Mouse (Mus musculus) MEL (cell line): ENCODE measurements at regions not wholly inside any gene's neighbourhood (a gene's known extent, or its start where the extent isn't known, plus 50 kb on each side); places are given as distances from the start of the nearest gene placed in this dataset.

Source experiments
- DNase-seq: peaks from one replicate; pipeline ENCODE4 v3.0.0; 2011; ENCODE audit warnings: low read depth, low spot score
- H3K27ac ChIP-seq: 2 replicates; pipeline ENCODE4 v1.5.1; 2012; ENCODE audit warnings: low read depth, mild to moderate bottlenecking, control low read depth, low read length, moderate library complexity; ENCODE audit not compliant: control insufficient read depth
- H3K27me3 ChIP-seq, 2 experiments: fragments of 150-350 bp in 1 of 2; sonication (generic) in 1 of 2; 2 replicates each; pipeline ENCODE4 v1.6.1; 2012; ENCODE audit warnings: low read length in 2 of 2, mild to moderate bottlenecking in 2 of 2, improper control_type of control experiment in 1 of 2, moderate library complexity in 1 of 2; ENCODE audit not compliant: insufficient read depth in 2 of 2, control insufficient read depth in 1 of 2
- H3K36me3 ChIP-seq, 2 experiments: 2 replicates each; pipeline ENCODE4 v1.6.1; 2012 to 2014; ENCODE audit warnings: low read length in 2 of 2, improper control_type of control experiment in 1 of 2, inconsistent platforms in 1 of 2, mild to moderate bottlenecking in 1 of 2; ENCODE audit not compliant: insufficient read depth in 2 of 2, control insufficient read depth in 1 of 2
- H3K4me1 ChIP-seq, 2 experiments: fragments of 150-350 bp in 1 of 2; sonication (generic) in 1 of 2; 2 replicates each; pipeline ENCODE4 v1.6.1; 2012; ENCODE audit warnings: low read length in 2 of 2, improper control_type of control experiment in 1 of 2, mild to moderate bottlenecking in 1 of 2; ENCODE audit not compliant: insufficient read depth in 2 of 2, control insufficient read depth in 1 of 2
- H3K4me3 ChIP-seq, 2 experiments: fragments of 150-350 bp in 1 of 2; sonication (generic) in 1 of 2; 2 replicates each; pipeline ENCODE4 v1.5.1; 2012; ENCODE audit warnings: low read depth in 2 of 2, low read length in 2 of 2, mild to moderate bottlenecking in 2 of 2, moderate library complexity in 2 of 2, control low read depth in 1 of 2, improper control_type of control experiment in 1 of 2; ENCODE audit not compliant: control insufficient read depth in 1 of 2, insufficient read depth in 1 of 2
- H3K79me2 ChIP-seq: 2 replicates; pipeline ENCODE4 v1.6.1; 2012; ENCODE audit warnings: mild to moderate bottlenecking, low read length, moderate library complexity; ENCODE audit not compliant: control insufficient read depth, poor library complexity, insufficient read depth
- H3K9ac ChIP-seq: 2 replicates; pipeline ENCODE4 v1.6.1; 2012; ENCODE audit warnings: low read depth, mild to moderate bottlenecking, control low read depth, low read length, moderate library complexity; ENCODE audit not compliant: control insufficient read depth, poor library complexity, severe bottlenecking
- H3K9me3 ChIP-seq: fragments of 150-350 bp; sonication (generic); replicated peaks from 2 replicates; pipeline ENCODE4 v1.6.1; 2012; ENCODE audit warnings: mild to moderate bottlenecking, low read length, improper control_type of control experiment, moderate library complexity; ENCODE audit not compliant: insufficient read depth
- BHLHE40 ChIP-seq: IDR thresholded peaks from 2 replicates; pipeline ENCODE4 v1.6.1; 2012; ENCODE audit warnings: low read depth, mild to moderate bottlenecking, inconsistent platforms, low read length, improper control_type of control experiment, borderline replicate concordance
- CHD2 ChIP-seq: IDR thresholded peaks from 2 replicates; pipeline ENCODE4 v1.6.1; 2011; ENCODE audit warnings: low read length, improper control_type of control experiment
- ELF1 ChIP-seq: IDR thresholded peaks from 2 replicates; pipeline ENCODE4 v1.6.1; 2014; ENCODE audit warnings: low read depth, mild to moderate bottlenecking, inconsistent platforms, low read length, improper control_type of control experiment, moderate library complexity
- ETS1 ChIP-seq: IDR thresholded peaks from 2 replicates; pipeline ENCODE4 v1.6.1; 2012; ENCODE audit warnings: low read depth, mild to moderate bottlenecking, inconsistent platforms, low read length, improper control_type of control experiment, moderate library complexity
- GATA1 ChIP-seq: IDR thresholded peaks from 2 replicates; pipeline ENCODE4 v1.6.1; 2011; ENCODE audit warnings: low read depth, low read length, improper control_type of control experiment
- MAZ ChIP-seq: IDR thresholded peaks from 2 replicates; pipeline ENCODE4 v1.6.1; 2012; ENCODE audit warnings: low read depth, mild to moderate bottlenecking, inconsistent platforms, low read length, improper control_type of control experiment
- MXI1 ChIP-seq: IDR thresholded peaks from 2 replicates; pipeline ENCODE4 v1.6.1; 2011; ENCODE audit warnings: mild to moderate bottlenecking, low read depth, low read length, improper control_type of control experiment
- MYC ChIP-seq: IDR thresholded peaks from 2 replicates; pipeline ENCODE4 v1.6.1; 2011; ENCODE audit warnings: low read depth, mild to moderate bottlenecking, low read length, improper control_type of control experiment, moderate library complexity
- NELFE ChIP-seq: IDR thresholded peaks from 2 replicates; pipeline ENCODE4 v1.6.1; 2011; ENCODE audit warnings: low read depth, low read length, improper control_type of control experiment
- POLR2A ChIP-seq, 2 experiments: IDR thresholded peaks; 2 replicates each; pipeline ENCODE4 v1.6.1; 2011 to 2012; ENCODE audit warnings: low read length in 2 of 2, mild to moderate bottlenecking in 2 of 2, control low read depth in 1 of 2, improper control_type of control experiment in 1 of 2, low read depth in 1 of 2, moderate library complexity in 1 of 2; ENCODE audit not compliant: control insufficient read depth in 1 of 2, insufficient read depth in 1 of 2, poor library complexity in 1 of 2
- POLR2AphosphoS2 ChIP-seq: IDR thresholded peaks from 2 replicates; pipeline ENCODE4 v1.6.1; 2011; ENCODE audit warnings: low read length, improper control_type of control experiment
- RCOR1 ChIP-seq: IDR thresholded peaks from 2 replicates; pipeline ENCODE4 v1.6.1; 2012; ENCODE audit warnings: low read depth, mild to moderate bottlenecking, inconsistent platforms, low read length, improper control_type of control experiment
- SIN3A ChIP-seq: IDR thresholded peaks from 2 replicates; pipeline ENCODE4 v1.6.1; 2012; ENCODE audit warnings: low read length, improper control_type of control experiment, inconsistent platforms
- TAL1 ChIP-seq: IDR thresholded peaks from 2 replicates; pipeline ENCODE4 v1.6.1; 2012; ENCODE audit warnings: mild to moderate bottlenecking, inconsistent platforms, low read length, moderate library complexity, mixed read lengths
- TBP ChIP-seq: IDR thresholded peaks from 2 replicates; pipeline ENCODE4 v1.8.0; 2011; ENCODE audit warnings: low read depth, low read length, improper control_type of control experiment
- UBTF ChIP-seq: IDR thresholded peaks from 2 replicates; pipeline ENCODE4 v1.6.1; 2012; ENCODE audit warnings: low read depth, mild to moderate bottlenecking, inconsistent platforms, low read length, improper control_type of control experiment, moderate library complexity, borderline replicate concordance; ENCODE audit not compliant: insufficient read depth
- USF2 ChIP-seq, 2 experiments: IDR thresholded peaks; 2 replicates each; pipeline ENCODE4 v1.6.1; 2011 to 2012; ENCODE audit warnings: improper control_type of control experiment in 2 of 2, low read length in 2 of 2, borderline replicate concordance in 1 of 2, inconsistent platforms in 1 of 2, low read depth in 1 of 2, mild to moderate bottlenecking in 1 of 2; ENCODE audit not compliant: insufficient read depth in 1 of 2
- ZKSCAN1 ChIP-seq: IDR thresholded peaks from 2 replicates; pipeline ENCODE4 v1.6.1; 2012; ENCODE audit warnings: low read depth, mild to moderate bottlenecking, inconsistent platforms, low read length, improper control_type of control experiment, moderate library complexity

GRCm38 (mm10) chr2:131642456-131642855, 80.4 kb upstream of the Adra1d start:
- Histone ChIP-seq H3K9ac (no peak overlapping the region), H3K4me3 (no peak overlapping the region), H3K79me2 (no peaks in the 10 kb centered on the region), H3K9me3 (no peaks in the 10 kb centered on the region), H3K27ac (no peak overlapping the region), H3K4me1 (no peaks in the 10 kb centered on the region), H3K36me3 (no peaks in the 10 kb centered on the region), H3K27me3 (peaks cover 0 to 2% of the 10 kb centered on the region in 2 experiments; a peak in 2 of 4 replicates)
- DNase-seq = no peak
- no peak for TF ChIP-seq TAL1
- no peak for TF ChIP-seq POLR2AphosphoS2

- Histone ChIP-seq H3K27me3 (peaks cover 0 to 2% of the 10 kb centered on the region in 2 experiments; a peak in 2 of 4 replicates), H3K4me1 (no peaks in the 10 kb centered on the region), H3K36me3 (no peaks in the 10 kb centered on the region), H3K9me3 (no peaks in the 10 kb centered on the region), H3K79me2 (no peaks in the 10 kb centered on the region), H3K9ac (no peak overlapping the region), H3K4me3 (no peak overlapping the region), H3K27ac (no peak overlapping the region)
- DNase-seq = no peak
- TF ChIP-seq UBTF (no peak), MAZ (no peak), GATA1 (no peak), CHD2 (no peak), NELFE (no peak), ETS1 (no peak), TAL1 (no peak), RCOR1 (no peak), SIN3A (no peak), BHLHE40 (no peak), POLR2A (IDR thresholded peaks at IDR 0.05; ENCODE audit: control insufficient read depth in 1 of 2, insufficient read depth in 1 of 2, low read depth in 1 of 2, low read length in 2 of 2, poor library complexity in 1 of 2) (no peak), TBP (no peak), MXI1 (no peak), ELF1 (no peak), USF2 (IDR thresholded peaks at IDR 0.05; ENCODE audit: borderline replicate concordance in 1 of 2, insufficient read depth in 1 of 2, low read depth in 1 of 2, low read length in 2 of 2) (no peak), MYC (no peak), ZKSCAN1 (no peak)
Observed at GRCm38 (mm10) chr2:131638996-131639605, 77.0 kb upstream of the Adra1d start.
